Mouse (Mus musculus): ENCODE data around the gene Stx11.

DNA sequence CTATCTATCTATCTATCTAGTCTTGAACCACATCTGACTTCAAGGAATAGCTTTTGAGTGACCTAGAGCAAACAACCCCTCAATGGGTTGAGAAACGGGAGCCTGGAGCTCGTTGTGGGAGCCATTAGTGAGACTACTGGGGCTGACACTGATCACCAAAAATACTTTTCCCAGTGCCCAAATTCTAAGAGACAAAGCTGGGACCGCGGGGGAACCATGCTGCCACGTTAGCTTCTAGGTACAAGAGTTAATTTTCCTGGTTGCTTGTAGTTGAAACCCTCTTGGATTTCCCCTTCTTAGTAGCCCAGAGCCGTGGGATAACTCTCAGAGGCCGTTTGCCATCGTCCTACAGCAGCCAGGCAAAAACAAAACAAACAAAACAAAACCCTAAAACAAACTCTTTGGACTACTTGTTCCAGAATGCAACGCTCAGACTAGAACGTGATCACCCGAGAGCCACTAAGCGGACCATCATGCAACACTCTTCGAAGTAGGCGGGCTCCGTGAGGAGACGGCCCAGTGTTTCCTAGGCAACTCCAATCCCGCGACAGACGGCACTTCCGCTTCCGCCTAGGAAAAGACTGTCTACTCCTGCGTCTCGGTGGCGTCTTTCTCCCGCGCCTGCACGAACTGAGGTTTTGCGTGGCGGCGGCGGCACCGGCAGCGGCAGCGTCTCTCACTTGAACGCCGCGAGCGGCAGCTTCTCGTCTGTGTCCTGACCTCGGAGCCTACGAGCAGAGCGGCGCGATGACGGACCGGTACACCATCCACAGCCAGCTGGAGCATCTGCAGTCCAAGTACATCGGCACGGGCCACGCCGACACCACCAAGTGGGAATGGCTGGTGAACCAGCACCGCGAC is 44.0 kb upstream of the Stx11 start:
- TF ChIP-seq POLR2A (IDR thresholded peaks at IDR 0.05; ENCODE audit: borderline replicate concordance, control insufficient read depth, low read depth, low read length), result peak; percentile 57; the same call in 1 of the 2 replicates
- no peak for TF ChIP-seq CTCF (IDR thresholded peaks at IDR 0.05; ENCODE audit: control insufficient read depth, insufficient read depth, low read length)

Measured in bone marrow, adult 2 months (tissue).